Mouse (Mus musculus) liver, adult 2 months (tissue): ENCODE measurements around the gene Hsd17b6. TPM values are rescaled to one million over a fixed set of nuclear protein-coding genes. Genes with fewer than 3 reads are reported as not detected.
A peak's percentile ranks its signal among the peaks of the same experiment; 100 is the strongest.

Experiments
- DNase-seq: peaks from one replicate; pipeline ENCODE4 v3.0.0-alpha.2; 2011; ENCODE audit warnings: low read depth, low spot score; ENCODE audit errors: extremely low read depth
- H3K27ac ChIP-seq: fragments of 200-500 bp; replicated peaks from 2 replicates; pipeline ENCODE4 v1.5.1; 2012; ENCODE audit warnings: low read depth, mild to moderate bottlenecking, control low read depth, inconsistent platforms, low read length; ENCODE audit not compliant: insufficient read depth
- H3K27me3 ChIP-seq: fragments of 200-500 bp; 2 replicates; pipeline ENCODE4 v1.6.1; 2012; ENCODE audit warnings: mild to moderate bottlenecking, moderate library complexity, low read length, inconsistent platforms; ENCODE audit not compliant: control insufficient read depth, insufficient read depth
- H3K36me3 ChIP-seq: fragments of 200-500 bp; 2 replicates; pipeline ENCODE4 v1.6.1; 2012; ENCODE audit warnings: low read length, inconsistent platforms; ENCODE audit not compliant: control insufficient read depth, insufficient read depth
- H3K4me1 ChIP-seq: fragments of 200-500 bp; 2 replicates; pipeline ENCODE4 v1.6.1; 2011; ENCODE audit warnings: low read length; ENCODE audit not compliant: control insufficient read depth, insufficient read depth
- H3K4me3 ChIP-seq: fragments of 200-500 bp; 2 replicates; pipeline ENCODE4 v1.5.1; 2011; ENCODE audit warnings: low read depth, mild to moderate bottlenecking, control low read depth, low read length, moderate library complexity; ENCODE audit not compliant: insufficient read depth
- H3K79me2 ChIP-seq: fragments of 200-500 bp; 2 replicates; pipeline ENCODE4 v1.6.1; 2012; ENCODE audit warnings: inconsistent platforms, mild to moderate bottlenecking, low read length, moderate library complexity; ENCODE audit not compliant: control insufficient read depth, insufficient read depth
- H3K9ac ChIP-seq: fragments of 200-500 bp; 2 replicates; pipeline ENCODE4 v1.6.1; 2012; ENCODE audit warnings: low read depth, mild to moderate bottlenecking, control low read depth, inconsistent platforms, low read length
- CTCF ChIP-seq: fragments of 200-500 bp; IDR thresholded peaks from 2 replicates; pipeline ENCODE4 v1.5.1; 2011; ENCODE audit warnings: low read depth, low read length, control low read depth
- POLR2A ChIP-seq: fragments of 200-500 bp; IDR thresholded peaks from 2 replicates; pipeline ENCODE4 v1.6.1; 2011; ENCODE audit warnings: low read length, control low read depth; ENCODE audit not compliant: insufficient read depth; ENCODE audit errors: extremely low read depth
- WGBS: fragments of 180-500 bp; shearing (Covaris S2); methylation state at CpG from one replicate; pipeline ENCODE4 v1.1.7; 2018; 5-methylcytosine and 5-hydroxymethylcytosine counted together
- polyA plus RNA-seq: library from polyadenylated mRNA; depleted of rRNA; stranded (reverse); fragments of >200 nt; gene quantifications from 2 replicates; pipeline ENCODE4 v1.2.3, GENCODE M21; 2012
- total RNA-seq: library from RNA; depleted of rRNA; stranded (reverse); fragments of >200 nt; gene quantifications from 2 replicates; pipeline ENCODE4 v1.2.3, GENCODE M21; 2014

The Hsd17b6 gene
- total and polyA plus RNA-seq, 2 experiments = 364 to 468 TPM

- DNase-seq = peak; percentile 92
- WGBS = 16% methylated on average over 10 of the region's 10 CpGs
- no peak for TF ChIP-seq CTCF
- TF ChIP-seq POLR2A = no peak
Measured at GRCm38 (mm10) chr10:128004918-128005317, 2.5 kb downstream of the Hsd17b6 start.

GRCm38 (mm10) chr10:128003281-128003801 lies 4.1 kb downstream of the Hsd17b6 start:
- no peak overlapping the region for H3K4me3 ChIP-seq
- peaks cover 4% of the 10 kb centered on the region; the same call in 1 of the 2 replicates for H3K4me1 ChIP-seq
- no peak overlapping the region for H3K9ac ChIP-seq
- DNase-seq = peak; percentile 73
- TF ChIP-seq CTCF (no peak), POLR2A (no peak)
- 0 out of 2 replicates have a peak, but pooled peaks cover 2% of the 10 kb centered on the region for H3K36me3 ChIP-seq
- H3K27me3 ChIP-seq = no peaks in the 10 kb centered on the region
- WGBS = 21% methylated on average over 3 of the region's 3 CpGs
- peaks cover 4% of the 10 kb centered on the region; the same call in 1 of the 2 replicates for H3K79me2 ChIP-seq
- no peak overlapping the region; the same call in 1 of the 2 replicates for H3K27ac ChIP-seq

More at GRCm38 (mm10) chr10:128004918-128005317, 2.5 kb downstream of the Hsd17b6 start:
- Histone ChIP-seq H3K4me1 (peaks cover 4% of the 10 kb centered on the region; the same call in 1 of the 2 replicates), H3K27ac (peak overlapping the region; percentile 49), H3K79me2 (peaks cover 4% of the 10 kb centered on the region; the same call in 1 of the 2 replicates), H3K9ac (peak overlapping the region; percentile 14), H3K27me3 (no peaks in the 10 kb centered on the region), H3K36me3 (no peaks in the 10 kb centered on the region), H3K4me3 (peak overlapping the region; percentile 3; the same call in 1 of the 2 replicates)

DNA sequence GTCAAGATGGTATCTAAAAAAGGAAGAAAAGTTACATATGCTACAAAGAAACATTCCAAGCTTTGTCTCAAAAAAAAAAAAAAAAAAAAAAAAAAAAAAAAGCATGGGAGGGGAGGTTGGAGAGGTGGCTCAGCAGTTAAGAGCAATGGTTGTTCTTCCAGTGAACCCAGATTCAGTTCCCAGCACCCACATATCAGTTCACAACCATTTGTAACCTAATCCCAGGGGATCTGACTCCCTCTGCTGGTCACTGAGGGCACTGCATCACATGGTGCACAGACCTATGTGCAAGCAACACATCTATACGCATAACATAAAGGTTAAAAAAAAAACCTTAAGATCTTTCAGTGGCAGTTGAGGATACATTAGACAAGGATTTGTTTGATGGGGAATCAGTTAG lies 9.2 kb downstream of the Hsd17b6 start:
- no peak overlapping the region for H3K4me3 ChIP-seq
- H3K4me1 ChIP-seq = no peaks in the 10 kb centered on the region
- H3K36me3 ChIP-seq = 0 out of 2 replicates have a peak, but pooled peaks cover 2% of the 10 kb centered on the region
- no peak overlapping the region for H3K9ac ChIP-seq
- WGBS = 100% methylated on average over 1 of the region's 1 CpGs
- TF ChIP-seq POLR2A (no peak), CTCF (peak; percentile 55)
- H3K79me2 ChIP-seq = no peaks in the 10 kb centered on the region
- H3K27me3 ChIP-seq = no peaks in the 10 kb centered on the region
- H3K27ac ChIP-seq = no peak overlapping the region
- no peak for DNase-seq

DNA sequence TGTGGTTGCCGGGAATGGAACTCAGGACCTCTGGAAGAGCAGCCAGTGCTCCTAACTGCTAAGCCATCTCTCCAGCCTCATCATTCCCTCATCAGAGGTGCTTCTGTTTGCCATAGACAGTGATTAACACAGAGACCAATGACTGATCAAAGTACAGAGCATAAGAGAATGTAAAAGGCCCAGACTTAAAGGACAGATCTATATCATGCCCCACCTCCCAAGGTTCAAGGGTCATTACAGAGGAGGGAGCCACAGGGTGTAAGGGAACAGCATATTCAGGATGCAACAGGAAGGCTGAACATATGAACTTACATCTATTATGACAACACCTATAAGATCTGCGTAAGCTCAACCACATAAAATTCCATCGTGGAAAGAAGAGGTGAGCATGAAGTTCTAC lies 10.7 kb downstream of the Hsd17b6 start:
- DNase-seq = no peak
- TF ChIP-seq POLR2A (no peak), CTCF (no peak)
- Histone ChIP-seq H3K27me3 (no peaks in the 10 kb centered on the region), H3K27ac (no peak overlapping the region), H3K79me2 (no peaks in the 10 kb centered on the region), H3K4me1 (no peaks in the 10 kb centered on the region), H3K9ac (no peak overlapping the region), H3K4me3 (no peak overlapping the region), H3K36me3 (peaks cover 2% of the 10 kb centered on the region; the same call in 1 of the 2 replicates)
- WGBS = 74% methylated on average over 3 of the region's 3 CpGs

GRCm38 (mm10) chr10:127985601-127986000 lies 21.8 kb downstream of the Hsd17b6 start:
- Histone ChIP-seq H3K27ac (no peak overlapping the region), H3K4me3 (no peak overlapping the region), H3K4me1 (no peaks in the 10 kb centered on the region), H3K9ac (no peak overlapping the region), H3K36me3 (no peaks in the 10 kb centered on the region), H3K79me2 (no peaks in the 10 kb centered on the region), H3K27me3 (no peaks in the 10 kb centered on the region)
- no peak for DNase-seq
- TF ChIP-seq POLR2A = no peak
- TF ChIP-seq CTCF = no peak
- WGBS = 92% methylated on average over 8 of the region's 8 CpGs

DNA sequence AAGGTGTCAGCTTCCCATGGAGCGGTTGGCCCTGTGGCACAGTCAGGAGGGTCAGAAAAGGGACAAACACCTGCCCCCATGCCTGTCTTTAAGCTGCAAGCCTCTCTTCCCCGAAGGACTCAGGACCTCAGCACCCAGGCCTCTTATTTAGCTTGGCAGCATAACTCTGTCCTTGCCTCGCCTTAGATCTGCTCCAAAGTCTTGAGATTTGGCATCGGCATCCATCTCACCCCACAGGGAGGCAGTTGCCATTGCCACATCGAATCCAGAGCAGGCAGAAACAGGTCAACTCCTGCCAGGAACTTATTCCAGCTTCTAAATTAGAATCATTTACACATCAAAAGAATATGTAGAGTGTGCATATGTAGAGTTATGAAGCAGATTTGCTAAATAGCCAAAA lies 22.8 kb downstream of the Hsd17b6 start:
- H3K4me3 ChIP-seq = no peak overlapping the region
- WGBS = 58% methylated on average over 5 of the region's 5 CpGs
- no peaks in the 10 kb centered on the region for H3K27me3 ChIP-seq
- no peak overlapping the region for H3K27ac ChIP-seq
- TF ChIP-seq CTCF (no peak), POLR2A (no peak)
- no peaks in the 10 kb centered on the region for H3K36me3 ChIP-seq
- no peak overlapping the region for H3K9ac ChIP-seq
- no peaks in the 10 kb centered on the region for H3K4me1 ChIP-seq
- H3K79me2 ChIP-seq = no peaks in the 10 kb centered on the region
- no peak for DNase-seq
